Mouse (Mus musculus) NIH3T3 (cell line): ENCODE data around the gene Doc2g.
"Not testable (repeated sequence)": the region's sequence is repeated elsewhere in the genome, so short reads cannot be mapped to it uniquely, and the experiment has no call there.

Source experiments
- DNase-seq: peaks from one replicate; pipeline ENCODE4 v3.0.0-alpha.2; 2012; ENCODE audit warnings: low read depth

The Doc2g gene

GRCm38 (mm10) chr19:4003112-4003511 lies at the start of gene Doc2g:
Gene Doc2g, plus strand, starts transcription at chr19:4003313.
- no peak for DNase-seq

- no peak for DNase-seq
Measured at GRCm38 (mm10) chr19:3955033-3955432, 48.1 kb upstream of the Doc2g start.

GRCm38 (mm10) chr19:3955804-3956203 lies 47.3 kb upstream of the Doc2g start:
- no peak for DNase-seq

- not testable (repeated sequence) for DNase-seq
Measured at GRCm38 (mm10) chr19:3957296-3958036, 45.6 kb upstream of the Doc2g start.

- no peak for DNase-seq
Measured at GRCm38 (mm10) chr19:3958470-3958869, 44.6 kb upstream of the Doc2g start, which contains the start of gene Aldh3b3. Gene Aldh3b3, plus strand, starts transcription at chr19:3958645.

GRCm38 (mm10) chr19:3959030-3959429 lies 44.1 kb upstream of the Doc2g start:
- no peak for DNase-seq

- no peak for DNase-seq
Measured at GRCm38 (mm10) chr19:3960211-3960610, 42.9 kb upstream of the Doc2g start.

- DNase-seq, result not testable (repeated sequence)
Measured at GRCm38 (mm10) chr19:3961805-3962204, 41.3 kb upstream of the Doc2g start.

- DNase-seq, result peak; percentile 60
Measured at GRCm38 (mm10) chr19:3962469-3962868, 40.6 kb upstream of the Doc2g start.

- DNase-seq, result no peak
Measured at GRCm38 (mm10) chr19:3964030-3964429, 39.1 kb upstream of the Doc2g start.

- no peak for DNase-seq
Measured at GRCm38 (mm10) chr19:3966330-3967075, 36.6 kb upstream of the Doc2g start.

GRCm38 (mm10) chr19:3967258-3967657 lies 35.9 kb upstream of the Doc2g start:
- no peak for DNase-seq

- DNase-seq, result no peak
Measured at GRCm38 (mm10) chr19:3972229-3972628, 30.9 kb upstream of the Doc2g start, which contains the start of gene Aldh3b2. Gene Aldh3b2, plus strand, starts transcription at chr19:3972328.

- not testable (repeated sequence) for DNase-seq
Measured at GRCm38 (mm10) chr19:3974608-3975007, 28.5 kb upstream of the Doc2g start.

GRCm38 (mm10) chr19:3975866-3976265 lies 27.2 kb upstream of the Doc2g start:
- no peak for DNase-seq

- peak; percentile 96 for DNase-seq
Measured at GRCm38 (mm10) chr19:3980309-3980708, 22.8 kb upstream of the Doc2g start.

- DNase-seq, result no peak
Measured at GRCm38 (mm10) chr19:3980917-3981316, 22.2 kb upstream of the Doc2g start.

- no peak for DNase-seq
Measured at GRCm38 (mm10) chr19:3983527-3984200, 19.4 kb upstream of the Doc2g start.

GRCm38 (mm10) chr19:3985261-3985681 lies 17.8 kb upstream of the Doc2g start:
- DNase-seq, result no peak

- peak; percentile 80 for DNase-seq
Measured at GRCm38 (mm10) chr19:3986334-3986733, 16.8 kb upstream of the Doc2g start, which contains the start of gene Acy3. Gene Acy3, plus strand, starts transcription at chr19:3986570.

GRCm38 (mm10) chr19:3988066-3988465 lies 15.0 kb upstream of the Doc2g start:
- DNase-seq, result no peak

GRCm38 (mm10) chr19:3988750-3989149 lies 14.4 kb upstream of the Doc2g start:
- peak; percentile 38 for DNase-seq
